Mouse (Mus musculus) myocyte (in vitro differentiated cells): ENCODE measurements at regions not wholly inside any gene's neighbourhood (a gene's known extent, or its start where the extent isn't known, plus 50 kb on each side); places are given as distances from the start of the nearest gene placed in this dataset.

ENCODE experiments used
- H3K27me3 ChIP-seq: one replicate; pipeline ENCODE4 v1.6.1; 2011; ENCODE audit not compliant: control insufficient read depth, insufficient read depth, insufficient read length
- H3K36me3 ChIP-seq: one replicate; pipeline ENCODE4 v1.6.1; 2011; ENCODE audit not compliant: control insufficient read depth, insufficient read depth
- H3K4me2 ChIP-seq: one replicate; pipeline ENCODE4 v1.6.1; 2011; ENCODE audit warnings: low read depth, control low read depth
- H3K4me3 ChIP-seq: one replicate; pipeline ENCODE4 v1.5.1; 2011; ENCODE audit warnings: mild to moderate bottlenecking, control low read depth, moderate library complexity
- H3K79me2 ChIP-seq: one replicate; pipeline ENCODE4 v1.6.1; 2011; ENCODE audit not compliant: control insufficient read depth, insufficient read depth
- H3ac ChIP-seq: one replicate; pipeline ENCODE4 v1.6.1; 2011; ENCODE audit not compliant: control insufficient read depth, insufficient read length
- CEBPB ChIP-seq: IDR thresholded peaks from 2 replicates; pipeline ENCODE4 v1.6.1; 2011; ENCODE audit warnings: mild to moderate bottlenecking, moderate library complexity; ENCODE audit not compliant: poor library complexity, insufficient read depth, severe bottlenecking
- E2F4 ChIP-seq: IDR thresholded peaks from one replicate; pipeline ENCODE4 v1.6.1; 2011; ENCODE audit warnings: mild to moderate bottlenecking, control low read depth, moderate library complexity; ENCODE audit not compliant: insufficient read depth
- MAX ChIP-seq: IDR thresholded peaks from one replicate; pipeline ENCODE4 v1.6.1; 2011; ENCODE audit warnings: low read depth, mild to moderate bottlenecking, control low read depth
- MYOD1 ChIP-seq, 3 experiments: IDR thresholded peaks; one replicate each; pipeline ENCODE4 v1.6.1; 2011; ENCODE audit warnings: control low read depth in 2 of 3, low read depth in 2 of 3, mild to moderate bottlenecking in 2 of 3, moderate library complexity in 1 of 3; ENCODE audit not compliant: insufficient read length in 2 of 3, control insufficient read depth in 1 of 3
- MYOG ChIP-seq, 3 experiments: IDR thresholded peaks; one replicate each; pipeline ENCODE4 v1.6.1; 2011; ENCODE audit warnings: control low read depth in 2 of 3, low read depth in 2 of 3, mild to moderate bottlenecking in 2 of 3; ENCODE audit not compliant: insufficient read length in 2 of 3, control insufficient read depth in 1 of 3, insufficient read depth in 1 of 3
- POLR2A ChIP-seq: IDR thresholded peaks from one replicate; pipeline ENCODE4 v1.6.1; 2011; ENCODE audit warnings: low read depth, mild to moderate bottlenecking, control low read depth, moderate library complexity; ENCODE audit not compliant: insufficient read length
- POLR2AphosphoS2 ChIP-seq: IDR thresholded peaks from one replicate; pipeline ENCODE4 v1.6.1; 2011; ENCODE audit warnings: low read depth, control low read depth; ENCODE audit not compliant: insufficient read length
- REST ChIP-seq: IDR thresholded peaks from one replicate; pipeline ENCODE4 v1.6.1; 2011; ENCODE audit warnings: mild to moderate bottlenecking, control low read depth, moderate library complexity; ENCODE audit not compliant: insufficient read depth, insufficient read length
- SRF ChIP-seq: IDR thresholded peaks from one replicate; pipeline ENCODE4 v1.6.1; 2011; ENCODE audit warnings: low read depth; ENCODE audit not compliant: control insufficient read depth, insufficient read length
- TCF12 ChIP-seq: IDR thresholded peaks from one replicate; pipeline ENCODE4 v1.6.1; 2011; ENCODE audit warnings: mild to moderate bottlenecking, control low read depth; ENCODE audit not compliant: poor library complexity, insufficient read depth, severe bottlenecking
- TCF3 ChIP-seq: IDR thresholded peaks from one replicate; pipeline ENCODE4 v1.6.1; 2011; ENCODE audit warnings: low read depth, control low read depth; ENCODE audit not compliant: insufficient read length
- USF1 ChIP-seq: IDR thresholded peaks from one replicate; pipeline ENCODE4 v1.6.1; 2011; ENCODE audit warnings: low read depth, mild to moderate bottlenecking, control low read depth, moderate library complexity

GRCm38 (mm10) chr8:24359022-24359600 lies 366.5 kb downstream of the Adam3 start:
- H3K4me3 ChIP-seq = no peak overlapping the region
- H3K79me2 ChIP-seq = no peaks in the 10 kb centered on the region
- no peak for TF ChIP-seq USF1
- no peak for TF ChIP-seq MAX
- H3K4me2 ChIP-seq = no peak overlapping the region
- peaks cover 14% of the 10 kb centered on the region for H3K27me3 ChIP-seq
- H3K36me3 ChIP-seq = no peaks in the 10 kb centered on the region
- H3ac ChIP-seq = no peak overlapping the region

GRCm38 (mm10) chr8:24355146-24355545 lies 370.5 kb downstream of the Adam3 start:
- Histone ChIP-seq H3ac (no peak overlapping the region), H3K4me3 (no peak overlapping the region), H3K79me2 (no peaks in the 10 kb centered on the region), H3K36me3 (no peaks in the 10 kb centered on the region), H3K4me2 (no peak overlapping the region), H3K27me3 (peaks cover 5% of the 10 kb centered on the region)
- TF ChIP-seq SRF (no peak), POLR2A (no peak), CEBPB (no peak), TCF12 (no peak), USF1 (no peak), MYOD1 (IDR thresholded peaks at IDR 0.05; ENCODE audit: control insufficient read depth in 1 of 3, insufficient read length in 2 of 3, low read depth in 2 of 3) (no peak), MYOG (IDR thresholded peaks at IDR 0.05; ENCODE audit: control insufficient read depth in 1 of 3, insufficient read depth in 1 of 3, insufficient read length in 2 of 3, low read depth in 2 of 3) (no peak), TCF3 (no peak), E2F4 (no peak), MAX (no peak), POLR2AphosphoS2 (no peak), REST (no peak)

DNA sequence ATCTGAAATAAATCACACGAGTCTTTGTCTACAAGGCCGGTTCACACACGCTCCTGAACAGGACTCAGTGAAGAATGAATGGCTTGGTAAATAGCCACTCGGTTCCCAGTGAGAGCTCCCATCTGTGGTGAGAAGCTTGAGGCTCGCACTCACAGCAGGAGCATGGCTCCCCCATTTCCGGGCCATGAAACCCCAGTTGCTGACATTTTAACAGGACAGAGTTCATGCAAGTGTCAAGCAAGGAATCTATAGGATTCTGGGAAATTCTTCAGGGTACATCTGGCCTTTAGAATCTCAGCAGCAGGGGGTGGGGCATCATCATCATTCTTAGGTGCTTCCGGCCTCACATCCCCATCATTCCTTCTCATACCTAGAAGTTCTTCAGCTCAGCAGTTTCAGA lies 371.8 kb downstream of the Adam3 start:
- TF ChIP-seq TCF12 = no peak
- TF ChIP-seq TCF3 = no peak
- TF ChIP-seq POLR2A = no peak
- no peak for TF ChIP-seq POLR2AphosphoS2
- H3K79me2 ChIP-seq = no peaks in the 10 kb centered on the region
- no peak overlapping the region for H3K4me2 ChIP-seq
- no peak overlapping the region for H3ac ChIP-seq
- H3K36me3 ChIP-seq = no peaks in the 10 kb centered on the region
- peaks cover 5% of the 10 kb centered on the region for H3K27me3 ChIP-seq
- no peak overlapping the region for H3K4me3 ChIP-seq

- no peak overlapping the region for H3ac ChIP-seq
- TF ChIP-seq TCF3 (no peak), MYOG (IDR thresholded peaks at IDR 0.05; ENCODE audit: control insufficient read depth in 1 of 3, insufficient read depth in 1 of 3, insufficient read length in 2 of 3, low read depth in 2 of 3) (no peak), REST (no peak), SRF (no peak)
- H3K4me3 ChIP-seq = no peak overlapping the region
- no peaks in the 10 kb centered on the region for H3K36me3 ChIP-seq
- peaks cover 5% of the 10 kb centered on the region for H3K27me3 ChIP-seq
- no peaks in the 10 kb centered on the region for H3K79me2 ChIP-seq
- peak overlapping the region; percentile 49 for H3K4me2 ChIP-seq
These were observed 373.3 kb downstream of the Adam3 start for GRCm38 (mm10) chr8:24352322-24352721.

- no peak overlapping the region for H3ac ChIP-seq
- H3K4me3 ChIP-seq = no peak overlapping the region
- H3K36me3 ChIP-seq = no peaks in the 10 kb centered on the region
- peak overlapping the region; percentile 49 for H3K4me2 ChIP-seq
- TF ChIP-seq TCF12 (no peak), MYOG (IDR thresholded peaks at IDR 0.05; ENCODE audit: control insufficient read depth in 1 of 3, insufficient read depth in 1 of 3, insufficient read length in 2 of 3, low read depth in 2 of 3) (no peak), REST (no peak), SRF (no peak), MYOD1 (IDR thresholded peaks at IDR 0.05; ENCODE audit: control insufficient read depth in 1 of 3, insufficient read length in 2 of 3, low read depth in 2 of 3) (no peak), USF1 (no peak), POLR2AphosphoS2 (no peak), E2F4 (no peak), POLR2A (no peak), TCF3 (no peak)
- H3K27me3 ChIP-seq = peaks cover 3% of the 10 kb centered on the region
- no peaks in the 10 kb centered on the region for H3K79me2 ChIP-seq
These were observed 373.9 kb downstream of the Adam3 start for GRCm38 (mm10) chr8:24351760-24352159.
